Mouse (Mus musculus): ENCODE results near the gene Ptprt.

The Ptprt gene

DNA sequence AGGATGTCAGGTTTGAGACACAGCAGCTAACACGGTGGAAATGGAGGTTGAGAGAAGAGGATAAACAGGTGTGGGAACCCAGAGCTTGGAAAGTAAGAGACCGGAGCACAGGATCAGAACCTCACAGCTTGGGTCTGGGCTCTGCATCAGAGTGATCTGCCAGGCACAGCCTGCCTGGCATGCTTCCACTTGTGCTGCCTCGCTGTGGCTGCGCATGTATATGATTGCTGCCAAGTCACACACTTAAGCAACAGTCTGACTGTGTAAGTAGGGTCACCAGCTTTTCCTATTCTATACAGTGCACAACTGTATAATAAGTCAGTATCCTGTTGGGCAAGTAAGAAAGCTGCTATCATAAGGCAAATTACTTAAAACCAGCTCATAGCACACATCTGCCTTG, 249.9 kb downstream of the Ptprt start:
- no peak for DNase-seq (ENCODE audit: low spot score in 2 of 2)

GRCm38 (mm10) chr2:162409245-162409644, 251.7 kb downstream of the Ptprt start:
- DNase-seq (ENCODE audit: low spot score in 2 of 2) = no peak

GRCm38 (mm10) chr2:162401316-162402100, 259.4 kb downstream of the Ptprt start:
- DNase-seq (ENCODE audit: low spot score in 2 of 2) = no peak

- DNase-seq (ENCODE audit: low spot score in 2 of 2) = no peak
These were observed 266.3 kb downstream of the Ptprt start for GRCm38 (mm10) chr2:162394601-162395000.

GRCm38 (mm10) chr2:162391834-162392233, 269.1 kb downstream of the Ptprt start:
- no peak for DNase-seq (ENCODE audit: low spot score in 2 of 2)

GRCm38 (mm10) chr2:162377309-162377708, 283.6 kb downstream of the Ptprt start:
- DNase-seq (ENCODE audit: low spot score in 2 of 2) = no peak

- no peak for DNase-seq (ENCODE audit: low spot score in 2 of 2)
These were observed 311.9 kb downstream of the Ptprt start for GRCm38 (mm10) chr2:162349047-162349446.

- DNase-seq (ENCODE audit: low spot score in 2 of 2) = no peak
These were observed 319.1 kb downstream of the Ptprt start for GRCm38 (mm10) chr2:162341846-162342245.

GRCm38 (mm10) chr2:162340231-162340630, 320.7 kb downstream of the Ptprt start:
- no peak for DNase-seq (ENCODE audit: low spot score in 2 of 2)

GRCm38 (mm10) chr2:162332066-162332683, 328.8 kb downstream of the Ptprt start:
- DNase-seq (ENCODE audit: low spot score in 2 of 2) = no peak

DNA sequence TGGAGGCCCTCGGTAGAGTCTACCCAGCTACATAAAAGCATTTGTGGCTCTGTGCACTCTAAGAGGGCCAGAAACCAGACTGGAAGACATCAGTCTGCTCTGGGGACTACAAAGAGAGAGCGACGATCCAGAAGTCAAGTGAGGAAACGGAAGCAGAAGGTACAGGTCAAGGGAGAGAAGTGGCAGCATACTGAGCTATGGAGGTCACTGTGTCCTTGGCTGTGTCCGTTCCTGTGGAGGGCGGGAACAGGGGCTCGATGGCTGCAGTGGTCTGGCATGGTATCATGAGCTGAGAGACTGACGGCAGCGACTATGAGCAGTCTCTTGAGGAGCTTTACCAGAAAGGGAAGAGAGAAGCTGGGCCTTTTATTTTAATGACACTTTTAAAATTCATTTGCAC, 331.5 kb downstream of the Ptprt start:
- no peak for DNase-seq (ENCODE audit: low spot score in 2 of 2)

- no peak for DNase-seq (ENCODE audit: low spot score in 2 of 2)
These were observed 338.5 kb downstream of the Ptprt start for GRCm38 (mm10) chr2:162322411-162322810.

- DNase-seq (ENCODE audit: low spot score in 2 of 2) = no peak
These were observed 353.0 kb downstream of the Ptprt start for GRCm38 (mm10) chr2:162307996-162308395.

DNA sequence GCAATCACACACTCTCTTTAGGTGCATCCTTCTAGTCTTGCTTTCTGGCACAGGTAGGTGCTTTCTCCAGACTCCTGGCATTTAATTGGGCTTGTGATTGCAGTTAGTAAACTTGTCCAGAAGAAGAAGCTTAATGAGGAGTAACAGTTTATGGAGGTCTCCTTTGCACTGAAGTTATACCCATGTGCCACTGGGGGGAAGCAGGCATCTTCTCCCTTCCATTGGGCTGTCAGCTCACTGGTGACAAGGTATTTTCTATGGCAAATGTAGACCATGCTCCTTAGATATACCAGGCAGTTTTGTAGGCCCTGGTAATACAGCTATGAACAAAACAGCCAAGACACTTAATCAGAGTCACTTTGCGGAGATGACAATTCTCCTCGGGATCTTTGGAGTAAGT, 366.9 kb downstream of the Ptprt start:
- DNase-seq (ENCODE audit: low spot score in 2 of 2) = no peak

GRCm38 (mm10) chr2:162282606-162283005, 378.3 kb downstream of the Ptprt start:
- no peak for DNase-seq (ENCODE audit: low spot score in 2 of 2)

GRCm38 (mm10) chr2:162282121-162282520, 378.8 kb downstream of the Ptprt start:
- no peak for DNase-seq (ENCODE audit: low spot score in 2 of 2)

GRCm38 (mm10) chr2:162273826-162274225, 387.1 kb downstream of the Ptprt start:
- DNase-seq (ENCODE audit: low spot score in 2 of 2) = no peak

GRCm38 (mm10) chr2:162251272-162251671, 409.7 kb downstream of the Ptprt start:
- no peak for DNase-seq (ENCODE audit: low spot score in 2 of 2)

DNA sequence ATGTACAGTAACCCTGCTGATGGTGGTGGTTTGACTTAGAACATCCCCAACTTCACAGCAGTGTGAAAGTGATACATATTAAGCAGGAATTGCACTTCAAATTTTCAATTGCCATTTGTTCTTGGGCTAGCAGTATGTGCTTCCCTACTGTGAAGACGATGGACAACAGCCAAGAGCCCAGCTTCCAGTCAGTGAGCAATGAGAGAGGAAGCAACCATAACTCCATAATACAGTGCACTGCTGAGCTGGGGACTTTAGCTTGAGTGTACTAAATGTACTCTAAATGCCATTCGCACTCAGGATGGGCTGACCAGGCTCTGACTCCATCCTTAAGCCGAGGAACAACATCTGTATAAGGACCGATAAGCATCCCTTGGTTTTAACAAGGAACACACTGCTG, 412.7 kb downstream of the Ptprt start:
- DNase-seq (ENCODE audit: low spot score in 2 of 2) = no peak

GRCm38 (mm10) chr2:162222476-162222875, 438.5 kb downstream of the Ptprt start:
- no peak for DNase-seq (ENCODE audit: low spot score in 2 of 2)

GRCm38 (mm10) chr2:162220586-162220985, 440.4 kb downstream of the Ptprt start:
- DNase-seq (ENCODE audit: low spot score in 2 of 2) = no peak

GRCm38 (mm10) chr2:162219507-162219906, 441.4 kb downstream of the Ptprt start:
- no peak for DNase-seq (ENCODE audit: low spot score in 2 of 2)

GRCm38 (mm10) chr2:162217896-162218295, 443.1 kb downstream of the Ptprt start:
- no peak for DNase-seq (ENCODE audit: low spot score in 2 of 2)
